Mouse (Mus musculus): ENCODE data around the gene Ptcd2.

The Ptcd2 gene

DNA sequence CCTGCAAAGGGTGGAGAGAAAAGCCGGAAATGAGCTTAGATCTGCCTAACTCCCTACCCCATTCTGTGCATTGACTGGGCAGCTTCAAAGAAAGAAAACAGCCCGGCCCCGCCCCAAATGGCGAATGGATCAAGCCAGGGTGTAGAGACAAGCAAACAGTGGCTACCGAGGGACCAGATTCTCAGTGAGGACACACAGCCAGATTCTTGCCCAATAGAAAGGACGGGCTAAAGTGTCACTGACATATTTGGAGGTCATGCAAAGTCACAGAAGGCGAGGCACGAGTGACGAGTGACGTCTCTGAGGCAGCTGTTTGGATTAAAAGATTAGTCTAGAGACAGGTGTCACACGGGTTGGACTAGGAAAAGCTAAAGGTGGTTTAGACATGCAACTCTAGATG is 40.1 kb downstream of the Ptcd2 start:
- DNase-seq (ENCODE audit: low spot score), result no peak

GRCm38 (mm10) chr13:99303846-99304245 is 40.7 kb downstream of the Ptcd2 start:
- no peak for DNase-seq (ENCODE audit: low spot score)

DNA sequence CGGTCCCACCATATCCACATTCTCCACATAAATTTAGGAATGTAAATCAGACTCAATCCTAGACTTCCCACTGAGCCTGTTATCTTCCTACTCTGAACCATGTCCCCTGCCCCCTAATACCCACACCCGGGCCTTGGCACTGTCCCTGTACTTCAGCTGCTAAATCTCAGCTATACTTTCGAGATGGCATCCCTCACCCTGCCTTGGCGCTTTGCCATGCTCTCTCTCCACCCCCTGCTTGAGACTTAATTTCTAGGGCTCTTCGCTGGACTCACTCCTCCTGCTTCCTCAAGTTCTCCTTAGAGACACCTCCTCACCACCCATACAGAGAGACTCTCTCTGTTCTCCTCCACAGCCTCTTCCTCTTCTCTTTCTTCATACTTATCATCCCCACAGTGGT is 44.6 kb downstream of the Ptcd2 start:
- no peak for DNase-seq (ENCODE audit: low spot score)

DNA sequence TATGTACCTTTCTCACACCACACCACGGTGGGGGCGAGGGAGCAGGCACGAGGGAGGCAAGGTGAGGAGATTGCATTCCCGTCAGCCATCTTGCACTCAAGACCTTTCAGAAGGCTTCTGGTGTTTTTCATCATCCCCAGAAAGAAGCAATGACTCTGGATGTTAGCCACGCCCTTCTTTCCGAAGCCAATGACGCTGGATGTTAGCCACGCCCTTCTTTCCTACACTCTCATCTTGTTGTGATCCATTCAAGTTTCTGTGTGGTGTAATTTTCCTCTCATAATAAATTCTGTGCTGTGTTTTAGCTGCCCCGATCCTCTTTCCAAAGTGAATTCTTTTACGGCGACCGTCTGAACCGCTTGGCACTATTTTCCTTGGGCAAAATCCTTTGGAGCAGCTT is 50.3 kb downstream of the Ptcd2 start:
- DNase-seq (ENCODE audit: low spot score), result no peak

DNA sequence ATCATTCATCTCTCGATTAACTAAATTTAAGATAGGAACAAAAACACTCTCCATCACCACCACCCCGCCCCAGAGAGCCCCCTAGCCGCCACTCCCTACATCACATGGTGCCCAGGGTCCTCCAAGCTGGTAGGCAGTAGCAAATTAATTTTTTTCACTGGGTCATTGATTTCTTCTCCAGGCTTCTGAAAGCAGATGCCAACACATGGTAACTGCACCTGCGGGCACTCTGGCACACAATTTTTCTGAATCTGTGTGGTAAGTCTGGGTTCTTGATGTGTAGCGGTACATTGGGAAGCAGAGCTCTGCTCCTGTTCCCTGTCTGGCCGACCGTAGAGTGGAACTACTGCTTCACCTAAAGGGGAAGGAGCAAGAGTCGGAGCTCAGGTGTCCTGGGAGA is 53.7 kb downstream of the Ptcd2 start:
- no peak for DNase-seq (ENCODE audit: low spot score)

GRCm38 (mm10) chr13:99287786-99288185 is 56.7 kb downstream of the Ptcd2 start:
- DNase-seq (ENCODE audit: low spot score), result no peak

- DNase-seq (ENCODE audit: low spot score), result no peak
Measured at GRCm38 (mm10) chr13:99287207-99287606, 57.3 kb downstream of the Ptcd2 start.

DNA sequence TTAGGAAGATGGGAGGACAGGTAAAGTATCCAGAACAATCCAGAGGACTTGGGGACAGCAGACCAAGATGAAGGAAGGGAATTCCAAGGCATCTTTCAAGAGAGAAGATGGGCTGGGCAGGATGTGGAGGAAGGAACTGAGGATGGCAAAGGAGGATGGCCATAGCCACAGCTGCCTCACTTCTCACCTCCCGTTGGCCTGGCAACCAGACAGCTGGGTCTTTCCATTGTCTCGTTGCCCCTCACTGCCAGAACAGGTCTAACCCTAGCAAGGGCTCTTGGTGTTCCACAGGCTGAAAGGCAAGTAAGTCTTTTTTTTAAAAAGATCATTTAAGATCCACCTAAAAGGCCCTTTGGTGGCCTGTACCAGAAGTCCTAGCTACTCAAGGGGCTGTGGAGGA is 59.3 kb downstream of the Ptcd2 start:
- DNase-seq (ENCODE audit: low spot score), result no peak

DNA sequence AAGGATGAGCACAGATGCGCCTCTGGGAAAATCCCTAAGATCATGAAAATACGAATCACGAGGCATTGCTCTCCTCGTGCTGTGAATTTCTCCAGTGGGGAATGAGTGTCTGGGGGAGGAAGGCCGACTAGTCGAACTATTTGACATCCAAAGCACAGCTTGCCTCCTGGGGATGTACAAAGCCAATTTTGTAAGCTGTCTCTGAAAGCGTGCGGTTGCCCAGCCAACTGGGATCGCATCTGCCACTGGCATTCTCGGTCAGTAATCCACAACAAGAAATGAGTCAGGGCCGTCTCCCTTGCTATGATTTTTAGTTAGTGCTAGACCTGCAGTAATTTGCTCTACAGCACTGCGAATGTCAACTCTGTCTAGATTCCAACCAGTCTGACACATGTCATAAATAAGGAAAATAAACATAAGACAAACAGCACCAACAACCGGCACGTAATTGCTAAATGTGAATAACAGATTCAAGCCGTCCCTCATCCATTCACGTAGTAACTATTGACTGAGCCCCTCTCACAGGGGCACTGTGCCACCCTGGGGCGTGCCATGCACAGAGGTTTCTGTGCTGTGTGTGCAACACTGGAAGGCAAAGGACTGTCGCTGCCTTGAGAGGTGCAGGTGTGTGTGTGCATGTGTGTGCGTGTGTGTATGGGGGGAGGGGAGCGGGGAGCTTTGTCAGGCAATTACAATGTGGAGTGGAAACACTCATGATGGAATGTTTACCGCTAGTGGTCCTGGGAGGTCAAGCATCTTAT is 59.9 kb downstream of the Ptcd2 start:
- DNase-seq (ENCODE audit: low spot score), result no peak

GRCm38 (mm10) chr13:99283916-99284315 is 60.6 kb downstream of the Ptcd2 start:
- no peak for DNase-seq (ENCODE audit: low spot score)

DNA sequence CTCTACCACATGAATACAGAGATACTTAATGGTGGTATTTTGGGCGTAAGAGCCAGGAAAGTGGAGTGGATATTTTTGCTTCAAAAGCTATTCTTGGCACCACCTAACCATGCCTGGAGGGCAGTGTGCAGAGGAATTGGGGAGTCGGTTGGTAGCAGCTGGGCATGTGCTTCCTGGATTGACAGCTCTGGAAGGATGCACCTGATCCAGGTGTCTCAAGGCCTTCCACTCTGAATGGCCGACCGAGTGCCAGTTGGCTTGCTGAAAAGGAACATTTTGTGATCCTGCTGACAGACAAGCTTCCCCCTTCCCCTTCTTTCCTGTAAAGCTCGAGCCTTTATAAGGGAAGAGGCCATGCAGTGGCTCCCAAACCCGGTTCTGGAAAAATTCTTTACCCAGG is 61.5 kb downstream of the Ptcd2 start:
- no peak for DNase-seq (ENCODE audit: low spot score)

- no peak for DNase-seq (ENCODE audit: low spot score)
Measured at GRCm38 (mm10) chr13:99279351-99279750, 65.2 kb downstream of the Ptcd2 start.

GRCm38 (mm10) chr13:99278511-99278910 is 66.0 kb downstream of the Ptcd2 start:
- DNase-seq (ENCODE audit: low spot score), result no peak

- DNase-seq (ENCODE audit: low spot score), result no peak
Measured at GRCm38 (mm10) chr13:99277521-99277920, 67.0 kb downstream of the Ptcd2 start.

DNA sequence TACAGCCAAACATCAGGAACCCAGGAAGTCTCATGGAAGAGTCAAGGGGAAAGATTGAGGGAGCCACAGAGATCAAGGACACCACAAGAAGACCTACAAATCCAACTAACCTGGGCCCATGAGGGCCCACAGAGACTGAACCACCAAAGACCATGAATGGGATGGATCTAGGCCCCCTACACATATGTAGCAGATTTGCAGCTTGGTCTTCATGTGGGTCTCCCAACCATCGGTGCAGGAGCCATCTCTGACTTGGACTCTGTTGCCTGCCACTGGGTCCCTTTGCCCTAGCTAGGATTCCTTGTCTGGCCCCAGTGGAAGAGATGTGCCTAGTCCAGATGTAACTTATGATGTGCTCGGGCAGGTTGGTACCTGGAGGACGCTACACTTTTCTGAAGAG is 72.5 kb downstream of the Ptcd2 start:
- DNase-seq (ENCODE audit: low spot score), result no peak
